Mouse (Mus musculus) 3134 (cell line): ENCODE data around the gene Fam72a.

ENCODE experiments used
- DNase-seq: peaks from one replicate; pipeline ENCODE4 v3.0.0-alpha.2; 2011; ENCODE audit warnings: low spot score; ENCODE audit not compliant: insufficient read length; ENCODE audit errors: extremely low read depth

Fam72a gene

GRCm38 (mm10) chr1:131527281-131528080 is at the start of gene Fam72a, which contains the start of gene Srgap2:
Gene Fam72a, plus strand, starts transcription at chr1:131527903.
Gene Srgap2, minus strand, starts transcription at chr1:131527352.
- DNase-seq = peak; percentile 96

- DNase-seq = no peak
Observed at GRCm38 (mm10) chr1:131478770-131479305, 48.9 kb upstream of the Fam72a start.

- no peak for DNase-seq
Observed at GRCm38 (mm10) chr1:131481391-131481790, 46.3 kb upstream of the Fam72a start.

GRCm38 (mm10) chr1:131482242-131482641 is 45.5 kb upstream of the Fam72a start:
- DNase-seq = no peak

- no peak for DNase-seq
Observed at GRCm38 (mm10) chr1:131486094-131486850, 41.4 kb upstream of the Fam72a start.

GRCm38 (mm10) chr1:131489312-131489711 is 38.4 kb upstream of the Fam72a start:
- DNase-seq = peak; percentile 24

- DNase-seq = no peak
Observed at GRCm38 (mm10) chr1:131491579-131491978, 36.1 kb upstream of the Fam72a start.

- DNase-seq = no peak
Observed at GRCm38 (mm10) chr1:131492360-131492759, 35.3 kb upstream of the Fam72a start.

- DNase-seq = no peak
Observed at GRCm38 (mm10) chr1:131493966-131494898, 33.5 kb upstream of the Fam72a start.

GRCm38 (mm10) chr1:131498231-131498630 is 29.5 kb upstream of the Fam72a start:
- DNase-seq = no peak

GRCm38 (mm10) chr1:131501681-131502080 is 26.0 kb upstream of the Fam72a start:
- no peak for DNase-seq

- no peak for DNase-seq
Observed at GRCm38 (mm10) chr1:131511131-131511530, 16.6 kb upstream of the Fam72a start.

GRCm38 (mm10) chr1:131511661-131512500 is 15.8 kb upstream of the Fam72a start:
- no peak for DNase-seq

GRCm38 (mm10) chr1:131513136-131513535 is 14.6 kb upstream of the Fam72a start:
- DNase-seq = no peak

GRCm38 (mm10) chr1:131514197-131514596 is 13.5 kb upstream of the Fam72a start:
- DNase-seq = no peak

GRCm38 (mm10) chr1:131516588-131516987 is 11.1 kb upstream of the Fam72a start:
- no peak for DNase-seq

- no peak for DNase-seq
Observed at GRCm38 (mm10) chr1:131523794-131524193, 3.9 kb upstream of the Fam72a start.

GRCm38 (mm10) chr1:131525101-131525585 is 2.6 kb upstream of the Fam72a start:
- peak; percentile 65 for DNase-seq

- peak; percentile 68 for DNase-seq
Observed at GRCm38 (mm10) chr1:131525586-131526271, 2.0 kb upstream of the Fam72a start.
